Mouse (Mus musculus) liver, postnatal 0 days (tissue): ENCODE results near the gene Macrod2. TPM values are rescaled to one million over a fixed set of nuclear protein-coding genes. Genes with fewer than 3 reads are reported as not detected.

Experiments
- ATAC-seq: fragments of 200-750 bp; cut with Nextera tagmentation; 2 replicates; pipeline ENCODE4 v1.8.0; 2017; ENCODE audit warnings: mild to moderate bottlenecking, moderate library complexity
- DNase-seq: peaks from one replicate; pipeline ENCODE4 v3.0.0-alpha.2; 2016
- H3K27ac ChIP-seq: fragments of 300-500 bp; sonication (generic); 2 replicates; pipeline ENCODE4 v1.5.1; 2014; ENCODE audit warnings: antibody characterized with exemption, moderate library complexity, mild to moderate bottlenecking, low read depth
- H3K27me3 ChIP-seq: fragments of 300-500 bp; sonication (generic); 2 replicates; pipeline ENCODE4 v1.6.1; 2014; ENCODE audit warnings: low read length, control low read depth, mixed read lengths; ENCODE audit not compliant: insufficient read depth
- H3K36me3 ChIP-seq: fragments of 300-500 bp; sonication (generic); replicated peaks from 2 replicates; pipeline ENCODE4 v1.6.1; 2014; ENCODE audit warnings: mild to moderate bottlenecking, control low read depth, low read length, moderate library complexity, mixed read lengths; ENCODE audit not compliant: insufficient read depth
- H3K4me1 ChIP-seq: fragments of 300-500 bp; sonication (generic); 2 replicates; pipeline ENCODE4 v1.6.1; 2014; ENCODE audit warnings: antibody characterized with exemption, mild to moderate bottlenecking, control low read depth; ENCODE audit not compliant: insufficient read depth
- H3K4me2 ChIP-seq: fragments of 300-500 bp; sonication (generic); 2 replicates; pipeline ENCODE4 v1.6.1; 2014; ENCODE audit warnings: low read depth, mild to moderate bottlenecking, low read length, moderate library complexity, mixed read lengths
- H3K4me3 ChIP-seq: fragments of 300-500 bp; sonication (generic); 2 replicates; pipeline ENCODE4 v1.5.1; 2014; ENCODE audit warnings: low read depth, low read length
- H3K9ac ChIP-seq: fragments of 300-500 bp; sonication (generic); replicated peaks from 2 replicates; pipeline ENCODE4 v1.6.1; 2014; ENCODE audit warnings: mild to moderate bottlenecking, moderate library complexity
- H3K9me3 ChIP-seq: fragments of 300-500 bp; sonication (generic); 2 replicates; pipeline ENCODE4 v1.6.1; 2016; ENCODE audit warnings: mild to moderate bottlenecking, control low read depth, low read length, mixed read lengths
- CTCF ChIP-seq: sonication (generic); IDR thresholded peaks from 2 replicates; pipeline ENCODE4 v1.5.1; 2016; ENCODE audit warnings: antibody characterized with exemption, low read depth
- EP300 ChIP-seq: IDR thresholded peaks from 2 replicates; pipeline ENCODE4 v1.6.1; 2016; ENCODE audit warnings: antibody characterized with exemption, low read depth, mild to moderate bottlenecking
- WGBS: fragments of 180-500 bp; shearing (Covaris S2); extraction: QIAGEN DNeasy Blood & Tissue Kit; methylation state at CpG from one replicate; pipeline ENCODE4 v1.1.7; 2014; ENCODE audit not compliant: insufficient replicate concordance; 5-methylcytosine and 5-hydroxymethylcytosine counted together
- polyA plus RNA-seq: library from polyadenylated mRNA; unstranded; fragments of >200 nt; fragmentation: Nextera tagmentation; extraction: Ambion mirVana; gene quantifications from 2 replicates; pipeline ENCODE4 v1.2.1, GENCODE M21; 2015

Macrod2 gene
- polyA plus RNA-seq, 1 experiment from 2014 or later = 9.3 TPM

GRCm38 (mm10) chr2:141024316-141025043 lies 629.4 kb downstream of the Macrod2 start:
- no peak overlapping the region for H3K4me3 ChIP-seq
- no peak overlapping the region for H3K4me2 ChIP-seq
- ATAC-seq (no peak), DNase-seq (no peak)
- no peak overlapping the region for H3K9ac ChIP-seq
- H3K36me3 ChIP-seq = no peaks in the 10 kb centered on the region
- no peaks in the 10 kb centered on the region for H3K9me3 ChIP-seq
- TF ChIP-seq CTCF (no peak), EP300 (no peak)
- 76% methylated on average over 6 of the region's 6 CpGs for WGBS
- no peaks in the 10 kb centered on the region for H3K4me1 ChIP-seq
- H3K27ac ChIP-seq = no peak overlapping the region
- no peaks in the 10 kb centered on the region for H3K27me3 ChIP-seq

DNA sequence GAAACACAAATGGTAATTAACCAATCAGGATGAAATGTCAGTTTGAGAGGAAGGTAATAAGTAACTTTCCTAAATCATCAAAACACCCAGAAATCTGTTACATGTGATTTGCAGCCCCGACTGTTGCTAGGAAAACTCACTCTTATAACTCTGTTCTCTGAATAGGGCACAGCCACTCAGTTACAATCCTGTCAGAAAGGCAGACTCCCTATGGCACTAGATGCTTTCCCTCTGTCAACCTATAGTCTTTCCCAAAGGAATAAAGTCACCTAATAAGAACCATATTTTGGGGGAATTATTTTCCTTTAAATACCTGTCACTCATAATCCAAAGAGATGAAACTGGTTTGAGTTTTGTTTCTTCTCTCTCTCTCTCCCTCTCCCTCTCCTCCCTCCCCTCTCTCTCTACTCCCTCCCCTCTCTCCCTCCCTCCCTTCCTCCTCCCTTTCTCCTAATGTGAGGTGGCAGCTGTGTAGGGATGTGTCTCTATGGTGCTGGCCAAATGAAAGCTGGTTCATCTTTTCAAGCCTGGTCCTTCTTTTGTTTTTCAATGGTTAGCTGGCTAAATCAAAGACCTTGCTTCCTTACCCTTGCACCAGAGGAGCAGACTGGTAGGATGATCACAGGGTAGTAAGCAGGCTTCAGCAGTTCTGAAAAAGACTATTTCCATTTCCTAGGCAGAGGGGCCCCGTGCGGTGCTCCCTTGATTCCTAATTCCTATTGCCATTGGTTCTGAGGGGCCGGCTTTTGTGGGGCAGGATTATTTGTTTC lies 661.8 kb downstream of the Macrod2 start:
- Histone ChIP-seq H3K27ac (no peak overlapping the region), H3K36me3 (no peaks in the 10 kb centered on the region), H3K9ac (no peak overlapping the region), H3K27me3 (no peaks in the 10 kb centered on the region), H3K9me3 (no peaks in the 10 kb centered on the region), H3K4me3 (no peak overlapping the region), H3K4me1 (no peaks in the 10 kb centered on the region), H3K4me2 (no peak overlapping the region)
- WGBS = 52% methylated on average over 4 of the region's 4 CpGs
- no peak for ATAC-seq
- DNase-seq = no peak
- TF ChIP-seq CTCF = no peak
- TF ChIP-seq EP300 = no peak

- no peak for ATAC-seq
- H3K9me3 ChIP-seq = no peaks in the 10 kb centered on the region
Observed at GRCm38 (mm10) chr2:141057455-141057833, 662.3 kb downstream of the Macrod2 start.

GRCm38 (mm10) chr2:141073981-141074855 lies 679.1 kb downstream of the Macrod2 start:
- no peak for DNase-seq
- Histone ChIP-seq H3K4me3 (no peak overlapping the region), H3K4me1 (no peaks in the 10 kb centered on the region), H3K4me2 (no peak overlapping the region), H3K27me3 (no peaks in the 10 kb centered on the region), H3K27ac (no peak overlapping the region), H3K36me3 (no peaks in the 10 kb centered on the region), H3K9ac (no peak overlapping the region), H3K9me3 (no peaks in the 10 kb centered on the region)
- WGBS = 81% methylated on average over 8 of the region's 8 CpGs
- no peak for TF ChIP-seq EP300
- no peak for TF ChIP-seq CTCF
- ATAC-seq = no peak

More at GRCm38 (mm10) chr2:141057455-141057833, 662.3 kb downstream of the Macrod2 start:
- TF ChIP-seq CTCF = no peak
- no peak for DNase-seq
- 63% methylated on average over 4 of the region's 4 CpGs for WGBS
- no peaks in the 10 kb centered on the region for H3K27me3 ChIP-seq
- H3K9ac ChIP-seq = no peak overlapping the region
- no peak overlapping the region for H3K4me2 ChIP-seq
- H3K4me3 ChIP-seq = no peak overlapping the region
- no peak overlapping the region for H3K27ac ChIP-seq
- no peaks in the 10 kb centered on the region for H3K36me3 ChIP-seq
- no peaks in the 10 kb centered on the region for H3K4me1 ChIP-seq

GRCm38 (mm10) chr2:141078221-141078620 lies 683.1 kb downstream of the Macrod2 start:
- DNase-seq = no peak
- no peak for ATAC-seq
- no peak overlapping the region for H3K9ac ChIP-seq
- H3K36me3 ChIP-seq = no peaks in the 10 kb centered on the region
- H3K4me3 ChIP-seq = no peak overlapping the region
- H3K27ac ChIP-seq = no peak overlapping the region
- no peaks in the 10 kb centered on the region for H3K9me3 ChIP-seq
- H3K27me3 ChIP-seq = no peaks in the 10 kb centered on the region
- H3K4me2 ChIP-seq = no peak overlapping the region
- TF ChIP-seq CTCF = no peak
- TF ChIP-seq EP300 = no peak
- no peaks in the 10 kb centered on the region for H3K4me1 ChIP-seq

- Histone ChIP-seq H3K4me2 (no peak overlapping the region), H3K4me1 (no peaks in the 10 kb centered on the region), H3K27ac (no peak overlapping the region), H3K4me3 (no peak overlapping the region), H3K36me3 (no peaks in the 10 kb centered on the region), H3K9ac (no peak overlapping the region), H3K27me3 (no peaks in the 10 kb centered on the region), H3K9me3 (no peaks in the 10 kb centered on the region)
- WGBS = 73% methylated on average over 3 of the region's 3 CpGs
- DNase-seq = no peak
- no peak for TF ChIP-seq CTCF
- TF ChIP-seq EP300 = no peak
- ATAC-seq = no peak
Observed at GRCm38 (mm10) chr2:141091320-141091719, 696.2 kb downstream of the Macrod2 start.
